In genomic region chr13:52880386-52880785, GRCm38 (mm10) we compare ENCODE assay signal across 10 mouse cellular contexts. TPM values are rescaled to one million over a fixed set of nuclear protein-coding genes. Genes with fewer than 3 reads are reported as not detected.
DNase-seq lines count a peak whose midpoint lies in the region; ATAC-seq and TF ChIP-seq lines count a peak whose summit lies in the region.
"Had no signal": no experiment of that assay in that cellular context is flagged by ENCODE, and none has a peak within 500 bp of the region (broad histone marks: within the 10 kb centered on the region; RNA-seq: fewer than 3 reads in every experiment).

No protein-coding gene starts in this region.

- no peak for TF ChIP-seq CTCF in lung, postnatal 0 days (IDR thresholded peaks at IDR 0.05)

- no peaks in the 10 kb centered on the region for H3K9me3 ChIP-seq in lung, postnatal 0 days (ENCODE audit: low read length)
- no peaks in the 10 kb centered on the region for H3K9me3 ChIP-seq in hindbrain, embryonic 15.5 days
- no peaks in the 10 kb centered on the region for H3K9me3 ChIP-seq in stomach, embryonic 16.5 days (replicated peaks; ENCODE audit: control insufficient read depth, low read length)
- no peaks in the 10 kb centered on the region for H3K9me3 ChIP-seq in intestine, embryonic 15.5 days
- H3K9me3 ChIP-seq: liver, embryonic 13.5 days had no signal

- peak; percentile 45 for ATAC-seq in lung, postnatal 0 days
- ATAC-seq in hindbrain, embryonic 15.5 days (ENCODE audit: low FRiP score, low read depth) = 0 out of 2 replicates have a peak, but pooled peaks have one; percentile 16
- ATAC-seq in stomach, embryonic 16.5 days (ENCODE audit: insufficient read depth, low FRiP score) = peak; percentile 19; the same call in 1 of the 2 replicates
- ATAC-seq in intestine, embryonic 15.5 days = no peak

- H3K27me3 ChIP-seq in lung, postnatal 0 days (replicated peaks; ENCODE audit: insufficient read depth, low read length) = no peaks in the 10 kb centered on the region
- no peaks in the 10 kb centered on the region for H3K27me3 ChIP-seq in hindbrain, embryonic 15.5 days
- no peaks in the 10 kb centered on the region for H3K27me3 ChIP-seq in stomach, embryonic 16.5 days (ENCODE audit: control insufficient read depth, insufficient read depth, low read length)
- no peaks in the 10 kb centered on the region for H3K27me3 ChIP-seq in intestine, embryonic 15.5 days (replicated peaks)
- H3K27me3 ChIP-seq: liver, embryonic 13.5 days had no signal

- no peaks in the 10 kb centered on the region for H3K36me3 ChIP-seq in lung, postnatal 0 days (ENCODE audit: insufficient read depth, low read length)
- no peaks in the 10 kb centered on the region for H3K36me3 ChIP-seq in hindbrain, embryonic 15.5 days
- H3K36me3 ChIP-seq in stomach, embryonic 16.5 days (ENCODE audit: control insufficient read depth, insufficient read depth, low read length) = no peaks in the 10 kb centered on the region
- no peaks in the 10 kb centered on the region for H3K36me3 ChIP-seq in intestine, embryonic 15.5 days
- H3K36me3 ChIP-seq: liver, embryonic 13.5 days had no signal

- DNase-seq in lung, postnatal 0 days (ENCODE audit: low spot score) = no peak
- no peak for DNase-seq in lung, postnatal 25 days (ENCODE audit: low spot score)
- DNase-seq in gastrocnemius, postnatal 25 days = peak; percentile 38
- no peak for DNase-seq in c-Kit-positive CD71-positive TER-119-positive erythroid progenitor cells, embryonic 14.5 days (ENCODE audit: low spot score)
- DNase-seq in cerebellum, adult 11 months = no peak
- DNase-seq: kidney, postnatal 14 days; liver, embryonic 13.5 days had no signal

- WGBS in lung, postnatal 0 days = 50% methylated on average over 5 of the region's 5 CpGs
- 28% methylated on average over 5 of the region's 5 CpGs for WGBS in hindbrain, embryonic 15.5 days
- WGBS in stomach, embryonic 16.5 days = 62% methylated on average over 5 of the region's 5 CpGs
- WGBS in intestine, embryonic 15.5 days = 70% methylated on average over 5 of the region's 5 CpGs

- H3K27ac ChIP-seq in lung, postnatal 0 days (ENCODE audit: low read length) = no peak overlapping the region
- H3K27ac ChIP-seq in hindbrain, embryonic 15.5 days (replicated peaks) = no peak overlapping the region
- peak overlapping the region; percentile 68 for H3K27ac ChIP-seq in stomach, embryonic 16.5 days (ENCODE audit: low read length)
- no peak overlapping the region for H3K27ac ChIP-seq in intestine, embryonic 15.5 days
- H3K27ac ChIP-seq: liver, embryonic 13.5 days had no signal

- 0 out of 2 replicates have a peak, but pooled peaks have one; percentile 29 for TF ChIP-seq EP300 in lung, postnatal 0 days (IDR thresholded peaks at IDR 0.05)

- H3K4me1 ChIP-seq in lung, postnatal 0 days (ENCODE audit: insufficient read depth, low read depth, low read length) = no peaks in the 10 kb centered on the region
- peaks cover 32% of the 10 kb centered on the region for H3K4me1 ChIP-seq in hindbrain, embryonic 15.5 days (replicated peaks)
- peaks cover 12% of the 10 kb centered on the region for H3K4me1 ChIP-seq in stomach, embryonic 16.5 days (ENCODE audit: control insufficient read depth, insufficient read depth, low read length)
- H3K4me1 ChIP-seq in intestine, embryonic 15.5 days (replicated peaks) = 0 out of 2 replicates have a peak, but pooled peaks cover 7% of the 10 kb centered on the region
- H3K4me1 ChIP-seq: liver, embryonic 13.5 days had no signal

- H3K9ac ChIP-seq in lung, postnatal 0 days (replicated peaks; ENCODE audit: low read depth) = no peak overlapping the region
- H3K9ac ChIP-seq in hindbrain, embryonic 15.5 days = no peak overlapping the region
- H3K9ac ChIP-seq in stomach, embryonic 16.5 days (ENCODE audit: low read length) = no peak overlapping the region
- no peak overlapping the region for H3K9ac ChIP-seq in intestine, embryonic 15.5 days
- H3K9ac ChIP-seq: liver, embryonic 13.5 days had no signal

- H3K4me2 ChIP-seq in lung, postnatal 0 days (replicated peaks; ENCODE audit: low read depth, low read length) = no peak overlapping the region
- H3K4me2 ChIP-seq in hindbrain, embryonic 15.5 days = no peak overlapping the region
- no peak overlapping the region for H3K4me2 ChIP-seq in stomach, embryonic 16.5 days (ENCODE audit: low read depth, low read length)
- no peak overlapping the region for H3K4me2 ChIP-seq in intestine, embryonic 15.5 days (replicated peaks)
- H3K4me2 ChIP-seq: liver, embryonic 13.5 days had no signal

- H3K4me3 ChIP-seq in lung, postnatal 0 days (ENCODE audit: low read depth, low read length) = no peak overlapping the region
- no peak overlapping the region for H3K4me3 ChIP-seq in hindbrain, embryonic 15.5 days
- no peak overlapping the region for H3K4me3 ChIP-seq in stomach, embryonic 16.5 days (replicated peaks; ENCODE audit: low read length)
- H3K4me3 ChIP-seq in intestine, embryonic 15.5 days (replicated peaks) = no peak overlapping the region
- H3K4me3 ChIP-seq: liver, embryonic 13.5 days had no signal

RNA-seq across cellular contexts. Expression of gene Auh, which starts 49.1 kb away (rescaled TPM):
- 43.3 and 45.1 TPM in 2 replicates for polyA plus RNA-seq in lung, postnatal 0 days (2015; fragmentation: Nextera tagmentation; extraction: Ambion mirVana)
- 10 to 100 TPM; 62.9 to 64.6 TPM for total RNA-seq in gastrocnemius, postnatal 25 days (2021)
- polyA plus RNA-seq in hindbrain, embryonic 15.5 days (2015; fragmentation: Nextera tagmentation; extraction: Ambion mirVana) = 60.1 and 67.5 TPM in 2 replicates
- polyA plus RNA-seq in stomach, embryonic 16.5 days (2015; fragmentation: Nextera tagmentation; extraction: Ambion mirVana) = 43.8 and 46.9 TPM in 2 replicates
- 41.8 and 46.8 TPM in 2 replicates for polyA plus RNA-seq in intestine, embryonic 15.5 days (2015; fragmentation: Nextera tagmentation; extraction: Ambion mirVana)
